Mouse (Mus musculus): ENCODE data around the gene 6330409D20Rik. TPM values are rescaled to one million over a fixed set of nuclear protein-coding genes. Genes with fewer than 3 reads are reported as not detected.
A peak's percentile ranks its signal among the peaks of the same experiment; 100 is the strongest.

The 6330409D20Rik gene
- 3.4 and 4.1 TPM in 2 replicates for polyA plus RNA-seq (2015; fragmentation: Nextera tagmentation; extraction: Ambion mirVana)

DNA sequence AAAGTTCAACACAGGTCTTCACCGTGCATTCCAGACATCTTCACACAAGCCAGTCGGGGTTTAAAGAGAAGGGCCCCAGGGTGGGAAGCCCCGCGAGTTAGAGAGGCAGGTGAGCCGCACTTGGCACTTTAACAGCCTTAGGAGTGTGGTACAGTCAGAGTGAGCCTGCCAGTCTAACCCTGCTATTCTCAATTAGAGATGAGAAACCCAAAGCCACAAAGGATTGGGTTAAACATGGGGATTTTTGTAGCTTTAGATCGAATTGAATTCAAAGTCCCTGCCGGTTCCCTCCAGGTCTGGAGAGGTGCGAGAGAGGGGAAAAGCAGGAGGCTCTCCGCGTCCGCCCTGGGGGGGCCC lies at the start of gene 6330409D20Rik:
Gene 6330409D20Rik, minus strand, starts transcription at position 101 of the 357 bp plus-strand sequence.
- H3K4me2 ChIP-seq = peak within 1 kb of the TSS; percentile 74
- peak within 1 kb of the TSS; percentile 69 for H3K4me3 ChIP-seq
- peak within 1 kb of the TSS; percentile 90 for H3K9ac ChIP-seq
- ATAC-seq (replicated peaks) = peak; percentile 8; the same call in 1 of the 2 replicates
- 3% methylated on average over 11 of the region's 11 CpGs for WGBS
- H3K27me3 ChIP-seq (replicated peaks) = no peaks in the 10 kb centered on the region
- H3K9me3 ChIP-seq = no peaks in the 10 kb centered on the region
- peaks cover 29% of the 10 kb centered on the region for H3K4me1 ChIP-seq
- peak within 1 kb of the TSS; percentile 90 for H3K27ac ChIP-seq
- peaks cover 11% of the 10 kb centered on the region for H3K36me3 ChIP-seq (replicated peaks)

DNA sequence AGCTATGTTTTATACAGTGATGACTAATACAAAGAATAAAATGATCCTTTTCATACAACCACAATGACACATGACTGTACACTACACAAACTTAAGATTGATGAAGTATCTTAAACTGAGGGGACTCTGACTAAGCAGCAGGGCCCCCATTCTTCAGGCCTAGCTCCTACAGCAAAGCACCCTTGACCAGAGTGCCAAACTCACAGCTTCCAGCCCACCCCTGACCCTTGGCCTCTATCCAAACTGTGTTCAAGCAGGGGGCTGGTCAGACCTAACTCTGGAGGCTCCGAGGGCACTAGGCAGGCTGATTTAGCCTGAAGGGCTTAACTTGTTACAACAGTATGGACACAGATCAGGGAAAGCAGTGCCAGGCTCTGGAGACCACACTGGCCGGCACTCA lies 47.8 kb upstream of the 6330409D20Rik start:
- Histone ChIP-seq H3K27ac (no peak overlapping the region), H3K4me1 (peaks cover 2% of the 10 kb centered on the region; the same call in 1 of the 2 replicates), H3K36me3 (replicated peaks) (peaks cover 2% of the 10 kb centered on the region; the same call in 1 of the 2 replicates), H3K9ac (no peak overlapping the region), H3K27me3 (replicated peaks) (no peaks in the 10 kb centered on the region), H3K4me3 (no peak overlapping the region), H3K9me3 (no peaks in the 10 kb centered on the region), H3K4me2 (no peak overlapping the region)
- WGBS = 66% methylated on average over 2 of the region's 2 CpGs
- ATAC-seq (replicated peaks) = no peak

DNA sequence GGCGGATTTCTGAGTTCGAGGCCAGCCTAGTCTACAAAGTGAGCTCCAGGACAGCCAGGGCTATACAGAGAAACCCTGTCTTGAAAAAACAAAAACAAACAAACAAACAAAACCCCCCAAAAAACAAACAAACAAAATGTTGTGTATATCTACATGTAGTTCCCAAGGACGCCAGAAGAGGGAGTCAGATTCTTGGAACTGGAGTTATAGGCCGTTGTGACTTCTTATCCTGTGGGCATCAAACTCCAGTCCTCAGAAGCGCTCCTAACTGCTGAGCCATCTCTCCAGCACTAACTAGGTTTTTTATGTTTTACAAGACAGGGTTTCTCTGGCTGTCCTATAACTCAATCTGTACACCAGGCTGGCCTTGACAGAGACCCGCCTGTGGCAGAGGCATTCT lies 46.4 kb upstream of the 6330409D20Rik start:
- no peaks in the 10 kb centered on the region for H3K9me3 ChIP-seq
- 65% methylated on average over 6 of the region's 6 CpGs for WGBS
- H3K4me1 ChIP-seq = peaks cover 2% of the 10 kb centered on the region; the same call in 1 of the 2 replicates
- H3K4me3 ChIP-seq = no peak overlapping the region
- no peak overlapping the region for H3K9ac ChIP-seq
- peaks cover 2% of the 10 kb centered on the region; the same call in 1 of the 2 replicates for H3K36me3 ChIP-seq (replicated peaks)
- no peaks in the 10 kb centered on the region for H3K27me3 ChIP-seq (replicated peaks)
- no peak overlapping the region for H3K4me2 ChIP-seq
- ATAC-seq (replicated peaks) = no peak
- no peak overlapping the region for H3K27ac ChIP-seq

DNA sequence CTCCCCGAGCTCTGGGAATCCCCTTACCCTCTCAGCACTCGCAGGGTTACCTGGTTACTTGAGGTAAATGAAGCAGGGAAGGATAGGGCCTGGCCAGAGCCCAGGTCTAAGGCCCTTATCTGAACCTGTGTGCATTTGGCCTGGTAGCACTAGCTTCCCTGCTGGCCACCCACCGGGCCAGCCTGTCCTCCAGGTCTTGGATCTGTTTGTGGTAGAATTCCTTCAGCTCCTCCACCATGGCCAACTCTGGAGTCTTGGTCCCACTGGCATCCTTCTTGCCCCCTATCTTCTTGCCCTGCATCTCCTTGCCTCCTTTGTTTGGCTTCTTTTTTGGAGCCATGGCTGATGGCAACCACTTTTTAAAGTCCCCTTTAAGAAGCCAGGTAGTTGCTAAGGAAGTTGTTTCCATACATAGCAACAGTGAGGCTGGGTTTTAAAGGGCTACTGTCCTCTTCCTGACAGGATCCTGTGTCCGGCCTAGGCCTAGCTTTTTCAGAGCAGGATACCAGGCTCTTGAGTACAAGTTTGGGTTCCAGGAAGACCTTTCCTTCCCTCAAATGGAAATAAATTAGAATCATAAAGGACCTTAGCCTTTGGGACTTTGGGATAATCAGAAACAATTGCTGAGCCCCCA lies 43.3 kb upstream of the 6330409D20Rik start, which contains the start of gene Cfap157:
Gene Cfap157, minus strand, starts transcription at position 381 of the 634 bp plus-strand sequence.
- Histone ChIP-seq H3K36me3 (replicated peaks) (no peaks in the 10 kb centered on the region; the same call in 1 of the 2 replicates), H3K9me3 (no peaks in the 10 kb centered on the region), H3K27me3 (replicated peaks) (no peaks in the 10 kb centered on the region), H3K4me3 (no peak within 1 kb of the TSS), H3K9ac (no peak within 1 kb of the TSS), H3K27ac (no peak within 1 kb of the TSS), H3K4me2 (peak within 1 kb of the TSS; percentile 24), H3K4me1 (peaks cover 2% of the 10 kb centered on the region; the same call in 1 of the 2 replicates)
- ATAC-seq (replicated peaks) = no peak
- WGBS = 79% methylated on average over 4 of the region's 4 CpGs

DNA sequence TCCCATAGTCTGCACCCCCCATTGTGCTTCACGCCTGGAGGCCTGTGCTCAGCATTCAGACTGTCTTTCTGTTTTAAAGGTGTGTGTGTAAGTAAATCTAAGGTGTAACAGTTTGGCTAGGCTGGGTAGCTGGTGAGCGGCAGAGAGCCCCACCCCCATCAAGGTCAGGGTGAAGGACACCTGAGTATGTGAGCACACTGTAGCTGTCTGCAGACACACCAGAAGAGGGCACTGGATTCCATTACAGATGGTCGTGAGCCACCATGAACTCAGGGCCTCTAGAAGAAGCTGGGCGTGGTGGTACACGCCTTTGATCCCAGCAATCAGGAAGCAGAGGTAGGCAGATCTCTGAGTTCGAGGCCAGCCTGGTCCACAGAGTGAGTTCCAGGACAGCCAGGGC lies 40.9 kb upstream of the 6330409D20Rik start:
- Histone ChIP-seq H3K4me2 (no peak overlapping the region), H3K4me3 (no peak overlapping the region), H3K4me1 (peaks cover 2% of the 10 kb centered on the region; the same call in 1 of the 2 replicates), H3K27ac (no peak overlapping the region), H3K27me3 (replicated peaks) (no peaks in the 10 kb centered on the region), H3K9me3 (no peaks in the 10 kb centered on the region), H3K36me3 (replicated peaks) (no peaks in the 10 kb centered on the region), H3K9ac (no peak overlapping the region)
- WGBS = 81% methylated on average over 6 of the region's 6 CpGs
- ATAC-seq (replicated peaks) = no peak

DNA sequence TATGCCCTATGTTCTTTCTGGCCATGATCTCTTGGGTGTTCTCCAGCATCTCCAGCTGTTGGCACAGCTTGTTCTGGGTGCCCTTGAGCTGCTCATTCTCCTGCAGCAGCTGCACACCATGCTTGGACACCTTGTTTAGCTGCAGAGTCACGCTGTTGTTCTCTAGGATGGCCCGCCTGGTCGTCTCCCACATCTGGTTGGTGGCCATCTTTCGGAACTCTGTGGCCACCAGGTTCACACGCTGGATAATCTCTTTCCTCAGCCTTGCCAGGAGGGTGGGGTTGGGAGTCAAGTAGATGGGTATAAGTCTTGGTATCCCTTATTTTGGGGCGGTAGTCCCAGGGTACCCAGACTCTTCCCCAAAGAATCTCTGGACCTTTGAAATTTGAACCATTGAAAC lies 38.9 kb upstream of the 6330409D20Rik start:
- Histone ChIP-seq H3K36me3 (replicated peaks) (no peaks in the 10 kb centered on the region), H3K9ac (no peak overlapping the region), H3K27ac (no peak overlapping the region), H3K9me3 (no peaks in the 10 kb centered on the region), H3K27me3 (replicated peaks) (no peaks in the 10 kb centered on the region), H3K4me2 (no peak overlapping the region), H3K4me1 (peaks cover 15% of the 10 kb centered on the region), H3K4me3 (no peak overlapping the region)
- no peak for ATAC-seq (replicated peaks)
- 90% methylated on average over 6 of the region's 6 CpGs for WGBS

DNA sequence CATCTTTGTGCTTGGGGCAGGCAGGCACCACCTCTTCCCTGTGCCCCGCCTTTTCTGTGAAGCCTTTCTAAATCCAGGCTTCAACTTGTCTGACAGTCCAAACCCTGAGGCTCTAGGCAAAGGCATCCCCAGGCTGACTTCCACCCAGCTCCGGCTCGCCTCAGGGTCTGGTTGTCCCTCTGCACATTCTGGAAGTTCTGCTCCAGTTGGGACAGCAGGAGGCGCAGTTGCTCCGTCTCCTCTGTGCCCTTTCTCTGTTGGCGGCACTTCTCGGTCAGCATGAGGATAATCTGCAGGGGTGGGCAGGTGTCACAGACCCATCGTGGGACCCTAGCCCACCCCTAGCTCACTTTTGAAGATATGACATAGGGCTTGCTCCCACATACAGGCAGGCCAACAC lies 38.3 kb upstream of the 6330409D20Rik start:
- Histone ChIP-seq H3K27ac (no peak overlapping the region), H3K9ac (no peak overlapping the region), H3K4me1 (peaks cover 13% of the 10 kb centered on the region), H3K36me3 (replicated peaks) (no peaks in the 10 kb centered on the region), H3K27me3 (replicated peaks) (no peaks in the 10 kb centered on the region), H3K4me2 (no peak overlapping the region), H3K4me3 (no peak overlapping the region), H3K9me3 (no peaks in the 10 kb centered on the region)
- WGBS = 16% methylated on average over 8 of the region's 8 CpGs
- no peak for ATAC-seq (replicated peaks)

DNA sequence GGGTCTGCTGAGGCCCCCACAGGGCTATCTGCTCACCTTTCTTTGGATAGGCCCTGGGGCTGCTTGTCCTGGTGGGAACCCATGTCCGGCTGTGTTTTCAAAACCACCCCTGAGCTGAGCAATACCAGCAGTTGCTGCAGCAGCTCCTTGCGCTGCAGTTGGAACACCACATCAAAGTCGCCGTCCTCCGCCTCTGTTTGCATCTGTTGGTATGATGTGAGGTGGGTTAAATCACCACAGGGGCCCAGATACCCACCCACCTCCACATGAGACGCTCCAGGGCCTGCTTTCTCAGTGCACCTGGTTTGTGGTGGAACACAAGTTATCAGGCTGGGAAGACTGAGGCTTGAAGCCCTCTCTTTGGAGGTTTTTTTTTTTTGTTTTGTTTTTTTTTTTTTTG lies 37.3 kb upstream of the 6330409D20Rik start:
- peaks cover 13% of the 10 kb centered on the region for H3K4me1 ChIP-seq
- H3K9ac ChIP-seq = no peak overlapping the region
- H3K4me2 ChIP-seq = no peak overlapping the region
- no peak overlapping the region for H3K4me3 ChIP-seq
- H3K27ac ChIP-seq = no peak overlapping the region
- 93% methylated on average over 6 of the region's 6 CpGs for WGBS
- H3K9me3 ChIP-seq = no peaks in the 10 kb centered on the region
- no peak for ATAC-seq (replicated peaks)
- H3K27me3 ChIP-seq (replicated peaks) = no peaks in the 10 kb centered on the region
- H3K36me3 ChIP-seq (replicated peaks) = no peaks in the 10 kb centered on the region

DNA sequence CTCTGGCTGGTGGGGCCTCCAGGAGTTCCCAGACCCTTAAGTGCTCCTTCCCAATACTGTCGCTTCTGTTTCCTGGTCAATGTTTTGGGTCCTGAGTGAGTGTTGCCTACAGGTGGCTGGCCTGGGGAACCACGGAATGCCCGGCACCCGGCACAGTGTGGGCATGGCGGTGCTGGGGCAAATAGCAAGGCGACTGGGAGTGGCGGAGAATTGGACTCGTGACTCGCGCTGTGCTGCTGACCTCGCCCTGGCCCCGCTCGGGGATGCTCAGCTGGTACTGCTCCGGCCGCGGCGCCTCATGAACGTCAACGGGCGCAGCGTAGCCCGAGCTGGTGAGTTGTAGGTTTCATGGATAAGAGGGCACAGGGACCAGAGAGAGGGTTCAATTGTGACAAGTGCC lies 35.4 kb upstream of the 6330409D20Rik start:
- no peak overlapping the region for H3K9ac ChIP-seq
- no peak for ATAC-seq (replicated peaks)
- H3K9me3 ChIP-seq = no peaks in the 10 kb centered on the region
- H3K4me1 ChIP-seq = peaks cover 13% of the 10 kb centered on the region
- H3K4me2 ChIP-seq = peak overlapping the region; percentile 81
- H3K4me3 ChIP-seq = peak overlapping the region; percentile 81
- H3K36me3 ChIP-seq (replicated peaks) = no peaks in the 10 kb centered on the region
- WGBS = 21% methylated on average over 22 of the region's 22 CpGs
- H3K27me3 ChIP-seq (replicated peaks) = no peaks in the 10 kb centered on the region
- H3K27ac ChIP-seq = no peak overlapping the region

DNA sequence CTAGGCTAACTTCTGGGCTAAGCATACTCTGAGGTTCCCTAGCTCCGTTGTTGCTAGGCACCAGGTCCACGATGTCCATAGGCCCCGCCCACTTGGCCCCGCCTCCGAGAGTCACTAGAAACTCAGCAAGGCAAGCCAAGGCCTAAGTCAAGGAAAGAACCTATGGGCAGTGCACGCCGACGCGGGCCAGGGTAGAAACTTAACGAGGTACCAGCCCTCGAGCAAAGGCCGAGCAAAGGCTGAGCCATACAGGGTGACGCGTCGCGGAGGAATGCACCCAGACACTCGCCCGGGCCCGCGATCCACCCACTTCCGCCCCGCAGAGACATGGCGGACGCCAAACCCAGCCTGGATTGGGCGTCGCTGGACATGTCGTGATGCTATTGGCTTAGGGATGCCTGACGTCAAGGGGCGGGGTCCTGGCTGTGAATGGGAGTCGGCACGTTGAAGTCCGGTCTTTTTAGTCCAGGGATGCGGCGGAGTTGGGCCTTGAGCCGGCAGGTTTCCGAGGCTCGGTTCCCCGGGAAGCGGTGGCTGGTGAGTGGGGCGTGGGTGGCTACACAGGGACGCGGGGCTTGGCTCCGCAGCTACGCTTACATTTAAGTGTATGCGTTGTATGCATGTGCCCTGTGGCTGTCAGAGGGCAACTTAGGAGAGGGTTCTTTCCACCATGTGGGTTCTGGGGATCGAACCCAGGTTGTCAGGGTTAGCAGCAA lies 34.7 kb upstream of the 6330409D20Rik start, which contains the start of the genes Ttc16 and Ptrh1:
Gene Ttc16, minus strand, starts transcription at position 275 of the 716 bp plus-strand sequence.
Gene Ptrh1, plus strand, starts transcription at position 428 of the 716 bp plus-strand sequence.
- peak; percentile 98 for ATAC-seq (replicated peaks)
- WGBS = under 1% methylated on average over 46 of the region's 46 CpGs

DNA sequence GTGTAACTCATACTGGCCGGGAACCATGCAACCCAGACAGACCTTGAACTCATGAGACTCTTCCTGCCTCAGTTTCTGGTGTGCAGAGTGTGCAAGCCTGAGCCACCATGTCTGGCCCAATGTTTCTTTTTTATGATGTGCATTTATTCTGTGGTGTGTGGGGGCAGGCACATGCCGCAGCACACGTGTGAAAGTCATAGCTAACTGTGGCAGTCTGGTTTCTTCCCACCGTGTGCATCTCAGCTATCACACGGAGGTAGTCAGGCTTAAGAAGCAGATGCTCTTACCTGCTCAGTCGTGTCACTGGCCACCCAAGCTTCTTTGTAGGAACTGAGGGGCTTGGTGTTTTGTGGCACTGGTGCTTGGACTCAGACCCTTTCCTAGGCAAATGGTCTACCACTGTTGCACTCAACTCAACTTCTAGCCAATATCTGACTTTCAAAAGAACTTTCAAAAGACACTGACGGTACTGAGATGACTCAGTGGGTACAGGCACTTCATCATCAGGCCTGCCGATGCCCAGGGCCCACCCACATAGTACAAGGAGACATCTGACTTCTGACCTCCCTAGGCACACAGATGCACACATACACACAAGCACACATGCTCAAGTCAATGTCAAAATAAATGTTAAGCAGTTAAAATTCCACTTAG lies 31.9 kb upstream of the 6330409D20Rik start:
- 82% methylated on average over 8 of the region's 8 CpGs for WGBS
- H3K4me2 ChIP-seq = no peak overlapping the region

More for the DNA sequence above, 34.7 kb upstream of the 6330409D20Rik start, which contains the start of the genes Ttc16 and Ptrh1:
- H3K27ac ChIP-seq = peak within 1 kb of the TSS; percentile 80
- H3K9ac ChIP-seq = peak within 1 kb of the TSS; percentile 52
- H3K4me3 ChIP-seq = peak within 1 kb of the TSS; percentile 81
- no peaks in the 10 kb centered on the region for H3K36me3 ChIP-seq (replicated peaks)
- no peaks in the 10 kb centered on the region for H3K9me3 ChIP-seq
- H3K4me2 ChIP-seq = peak within 1 kb of the TSS; percentile 81
- peaks cover 13% of the 10 kb centered on the region for H3K4me1 ChIP-seq
- no peaks in the 10 kb centered on the region for H3K27me3 ChIP-seq (replicated peaks)

DNA sequence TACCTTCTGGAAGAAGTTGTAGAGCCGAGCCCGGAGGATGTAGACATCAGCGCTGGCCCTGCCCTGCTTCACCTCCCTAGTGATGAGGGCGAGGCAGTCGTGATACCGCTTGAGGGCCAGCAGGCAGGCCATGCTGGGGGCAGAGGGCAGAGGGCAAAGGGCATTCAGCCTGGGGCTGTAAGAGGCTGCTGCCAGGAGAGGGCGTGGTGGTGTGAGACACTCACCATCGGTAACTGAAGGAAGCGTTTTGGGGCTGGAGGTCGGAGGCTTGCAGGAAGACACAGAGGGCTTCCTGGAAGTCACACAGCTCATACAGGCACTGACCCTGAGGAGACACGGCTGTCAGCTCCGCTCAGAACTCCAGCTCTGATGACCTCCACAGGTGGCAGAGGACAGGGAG lies 31.1 kb upstream of the 6330409D20Rik start:
- Histone ChIP-seq H3K27ac (no peak overlapping the region), H3K4me1 (peaks cover 19% of the 10 kb centered on the region), H3K9me3 (no peaks in the 10 kb centered on the region), H3K4me3 (no peak overlapping the region), H3K36me3 (replicated peaks) (no peaks in the 10 kb centered on the region), H3K27me3 (replicated peaks) (no peaks in the 10 kb centered on the region), H3K9ac (no peak overlapping the region), H3K4me2 (no peak overlapping the region)
- ATAC-seq (replicated peaks) = no peak
- WGBS = 37% methylated on average over 12 of the region's 12 CpGs

More for the DNA sequence above, 31.9 kb upstream of the 6330409D20Rik start:
- Histone ChIP-seq H3K27ac (no peak overlapping the region), H3K9me3 (no peaks in the 10 kb centered on the region), H3K4me3 (no peak overlapping the region), H3K27me3 (replicated peaks) (no peaks in the 10 kb centered on the region), H3K4me1 (peaks cover 19% of the 10 kb centered on the region), H3K36me3 (replicated peaks) (no peaks in the 10 kb centered on the region), H3K9ac (no peak overlapping the region)
- ATAC-seq (replicated peaks) = no peak
